Comparison of ENCODE assay signal across 13 mouse cellular contexts in the genomic region with DNA sequence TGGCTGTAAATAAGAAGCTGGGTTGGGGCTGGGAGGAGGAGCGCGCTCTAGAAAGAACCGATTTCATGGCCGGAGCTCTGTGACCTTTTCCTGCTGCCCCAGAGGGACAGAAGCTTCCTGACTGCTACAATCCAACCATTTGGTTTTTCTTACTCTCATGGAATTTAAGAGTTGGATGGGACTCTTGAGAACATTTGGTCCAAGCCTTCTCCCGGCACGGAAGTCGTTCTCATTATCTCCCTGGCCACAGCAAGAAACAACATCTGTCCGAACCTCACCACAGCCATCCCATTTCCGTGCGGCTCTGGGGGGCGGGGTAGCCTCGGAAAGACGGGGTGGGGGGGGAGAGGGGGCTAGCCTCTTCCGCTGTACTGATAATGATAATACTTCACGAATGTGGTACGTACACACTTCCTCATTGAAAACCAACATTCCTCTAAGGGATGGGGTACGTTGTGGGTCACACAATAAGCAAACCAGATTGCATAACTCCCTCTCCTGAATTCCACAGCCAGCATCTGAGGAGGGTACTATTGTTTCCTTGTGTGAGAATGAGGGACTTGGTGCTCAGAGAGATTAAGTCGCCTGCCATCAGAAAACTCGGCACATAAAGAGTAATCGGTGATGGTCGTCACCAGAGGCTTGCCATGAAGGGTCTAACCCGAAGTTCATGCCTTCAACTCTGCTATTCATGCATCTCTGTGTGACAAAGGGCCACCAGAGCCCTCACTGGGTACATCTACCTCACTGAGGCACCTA. TPM values are rescaled to one million over a fixed set of nuclear protein-coding genes. Genes with fewer than 3 reads are reported as not detected.
A peak's percentile ranks its signal among the peaks of the same experiment; 100 is the strongest.
DNase-seq lines count a peak whose midpoint lies in the region; ATAC-seq and TF ChIP-seq lines count a peak whose summit lies in the region.
"Had no signal": no experiment of that assay in that cellular context is flagged by ENCODE, and none has a peak within 500 bp of the region (broad histone marks: within the 10 kb centered on the region; RNA-seq: fewer than 3 reads in every experiment).

No protein-coding gene starts in this region.

- peak overlapping the region; percentile 15; the same call in 1 of the 2 replicates for H3K4me2 ChIP-seq in neural tube, embryonic 15.5 days
- no peak overlapping the region for H3K4me2 ChIP-seq in forebrain, postnatal 0 days (ENCODE audit: low read depth)
- H3K4me2 ChIP-seq: limb, embryonic 13.5 days; neural tube, embryonic 12.5 days; stomach, embryonic 15.5 days had no signal

- H3K9me3 ChIP-seq in neural tube, embryonic 15.5 days (replicated peaks), result no peaks in the 10 kb centered on the region
- no peaks in the 10 kb centered on the region for H3K9me3 ChIP-seq in forebrain, postnatal 0 days (ENCODE audit: low read length)
- H3K9me3 ChIP-seq: limb, embryonic 13.5 days; neural tube, embryonic 12.5 days; stomach, embryonic 15.5 days had no signal

- peak; percentile 15 to 34 for DNase-seq in lung, adult 18-20 months
- DNase-seq in lung, postnatal 14 days, result no peak
- DNase-seq in heart, adult 8-10 months (ENCODE audit: low spot score), result peak; percentile 84
- peak; percentile 32 to 49 for DNase-seq in kidney, postnatal 36 days
- DNase-seq in ovary, adult 18-20 months (ENCODE audit: low spot score), result no peak
- DNase-seq in right cerebral cortex, adult 2 months (ENCODE audit: low spot score in 2 of 2), result no peak
- DNase-seq in forebrain, postnatal 0 days, result no peak

- no peaks in the 10 kb centered on the region for H3K27me3 ChIP-seq in neural tube, embryonic 15.5 days (replicated peaks)
- H3K27me3 ChIP-seq in forebrain, postnatal 0 days (ENCODE audit: insufficient read depth, low read length), result no peaks in the 10 kb centered on the region
- H3K27me3 ChIP-seq: limb, embryonic 13.5 days; neural tube, embryonic 12.5 days; stomach, embryonic 15.5 days had no signal

- no peak overlapping the region for H3K9ac ChIP-seq in neural tube, embryonic 15.5 days (replicated peaks)
- H3K9ac ChIP-seq in forebrain, postnatal 0 days, result no peak overlapping the region
- H3K9ac ChIP-seq: limb, embryonic 13.5 days; neural tube, embryonic 12.5 days; stomach, embryonic 15.5 days had no signal

- no peak overlapping the region for H3K4me3 ChIP-seq in neural tube, embryonic 15.5 days (replicated peaks)
- no peak overlapping the region for H3K4me3 ChIP-seq in forebrain, postnatal 0 days (ENCODE audit: low read depth, low read length)
- H3K4me3 ChIP-seq: limb, embryonic 13.5 days; neural tube, embryonic 12.5 days; stomach, embryonic 15.5 days had no signal

- H3K27ac ChIP-seq in neural tube, embryonic 15.5 days (replicated peaks), result no peak overlapping the region
- no peak overlapping the region for H3K27ac ChIP-seq in forebrain, postnatal 0 days (ENCODE audit: low read depth, low read length)
- H3K27ac ChIP-seq: limb, embryonic 13.5 days; neural tube, embryonic 12.5 days; stomach, embryonic 15.5 days had no signal

- H3K4me1 ChIP-seq in neural tube, embryonic 15.5 days, result no peaks in the 10 kb centered on the region
- no peaks in the 10 kb centered on the region for H3K4me1 ChIP-seq in forebrain, postnatal 0 days (ENCODE audit: insufficient read depth)
- H3K4me1 ChIP-seq: limb, embryonic 13.5 days; neural tube, embryonic 12.5 days; stomach, embryonic 15.5 days had no signal

- no peaks in the 10 kb centered on the region for H3K36me3 ChIP-seq in neural tube, embryonic 15.5 days
- H3K36me3 ChIP-seq in forebrain, postnatal 0 days (ENCODE audit: insufficient read depth), result no peaks in the 10 kb centered on the region
- H3K36me3 ChIP-seq: limb, embryonic 13.5 days; neural tube, embryonic 12.5 days; stomach, embryonic 15.5 days had no signal

- 80% methylated on average over 22 of the region's 22 CpGs for WGBS in neural tube, embryonic 15.5 days
- 84% methylated on average over 22 of the region's 22 CpGs for WGBS in forebrain, postnatal 0 days

- TF ChIP-seq CTCF in forebrain, postnatal 0 days (IDR thresholded peaks at IDR 0.05; ENCODE audit: low read depth), result no peak

- no peak for ATAC-seq in neural tube, embryonic 15.5 days (ENCODE audit: low FRiP score)
- ATAC-seq in forebrain, postnatal 0 days, result no peak

RNA-seq across cellular contexts. Expression of a gene that starts 46.2 kb away (rescaled TPM):
- not detected for total RNA-seq in heart, adult 8-10 months (2022)
- not detected in 2 replicates for polyA plus RNA-seq in neural tube, embryonic 15.5 days (2015; fragmentation: Nextera tagmentation; extraction: Ambion mirVana)
- total RNA-seq in forebrain, postnatal 0 days (2014; rRNA removed), result not detected in 2 replicates
- not detected in 2 replicates for polyA plus RNA-seq in forebrain, postnatal 0 days (2015; fragmentation: Nextera tagmentation; extraction: Ambion mirVana)
- total RNA-seq: hematopoietic stem cell, adult 5-6 weeks had no signal
- polyA plus RNA-seq: cortical plate, adult 2 months; limb, embryonic 13.5 days; neural tube, embryonic 12.5 days; stomach, embryonic 15.5 days had no signal

Comparison
In these comparisons a context has a peak if more than half of its experiments do, and no peak if none do; other contexts are left out.
1. DNase-seq: peak in lung, adult 18-20 months (2 of 2), heart, adult 8-10 months (single experiment) and kidney, postnatal 36 days (2 of 2); none in lung, postnatal 14 days (single experiment), ovary, adult 18-20 months (single experiment), right cerebral cortex, adult 2 months (0 of 2) and forebrain, postnatal 0 days (single experiment).